Mouse (Mus musculus) G1E (cell line): ENCODE results near the gene Dclk2.

Source experiments
- CTCF ChIP-seq: IDR thresholded peaks from 2 replicates; pipeline ENCODE4 v1.5.1; 2012; ENCODE audit warnings: low read depth, low read length, inconsistent platforms, mixed read lengths
- POLR2AphosphoS5 ChIP-seq: IDR thresholded peaks from 2 replicates; pipeline ENCODE4 v1.6.1; 2012; ENCODE audit warnings: low read depth, low read length, inconsistent platforms; ENCODE audit not compliant: insufficient replicate concordance
- TAL1 ChIP-seq: conservative IDR thresholded peaks from 2 replicates; pipeline ENCODE4 v1.6.1; 2012; ENCODE audit warnings: low read depth, low read length, inconsistent platforms, mixed read lengths

GRCm38 (mm10) chr3:86812689-86813088 is 108.0 kb downstream of the Dclk2 start:
- TF ChIP-seq CTCF (peak; percentile 96), POLR2AphosphoS5 (no peak), TAL1 (no peak)
